Mouse (Mus musculus): Measurements from ENCODE around the gene Trmt13.

DNA sequence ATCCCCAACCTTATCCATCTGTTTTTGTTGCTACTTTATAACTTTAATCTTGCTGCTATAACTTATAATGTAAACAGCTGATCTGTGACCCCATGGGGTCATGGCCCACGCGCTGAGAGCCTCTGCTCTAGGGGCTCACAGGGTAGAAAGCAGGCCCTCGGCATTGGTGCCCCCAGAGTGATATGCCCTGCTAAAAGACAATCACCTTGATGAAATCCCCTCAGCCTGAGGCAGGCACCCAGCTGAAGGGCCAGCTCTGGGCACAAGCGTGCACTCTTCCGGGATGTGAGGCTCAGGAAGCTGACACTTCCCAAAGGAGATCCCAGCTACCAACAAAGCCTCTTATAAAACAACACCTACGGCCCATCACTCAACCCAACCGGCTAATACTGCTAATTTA lies 24.2 kb upstream of the Trmt13 start:
- TF ChIP-seq CTCF (IDR thresholded peaks at IDR 0.05; ENCODE audit: low read depth, low read length) (no peak), POLR2A (IDR thresholded peaks at IDR 0.05; ENCODE audit: borderline replicate concordance, low read depth, low read length) (no peak)

All from bone marrow macrophage, adult 2 months (primary cell).